Mouse (Mus musculus) CH12.LX (cell line): ENCODE measurements at regions not wholly inside any gene's neighbourhood (a gene's known extent, or its start where the extent isn't known, plus 50 kb on each side); places are given as distances from the start of the nearest gene placed in this dataset.

Source experiments
- DNase-seq: peaks from one replicate; pipeline ENCODE4 v3.0.0-alpha.2; 2013; ENCODE audit errors: extremely low read depth
- H3K27ac ChIP-seq: 2 replicates; pipeline ENCODE4 v1.5.1; 2012; ENCODE audit warnings: low read depth, mild to moderate bottlenecking, control low read depth, moderate library complexity; ENCODE audit not compliant: insufficient read depth
- H3K27me3 ChIP-seq: replicated peaks from 2 replicates; pipeline ENCODE3; 2012; ENCODE audit warnings: inconsistent platforms
- H3K36me3 ChIP-seq, 2 experiments: replicated peaks in 1 of 2; 2 replicates each; pipeline versions ENCODE3 to v1.6.1; 2012; ENCODE audit warnings: inconsistent platforms in 1 of 2, low read length in 1 of 2, mild to moderate bottlenecking in 1 of 2, mixed read lengths in 1 of 2, moderate library complexity in 1 of 2; ENCODE audit not compliant: control insufficient read depth in 1 of 2, insufficient read depth in 1 of 2
- H3K4me1 ChIP-seq, 2 experiments: 2 replicates each; pipeline ENCODE4 v1.6.1; 2012; ENCODE audit warnings: inconsistent platforms in 1 of 2, moderate library complexity in 1 of 2; ENCODE audit not compliant: insufficient read depth in 2 of 2, control insufficient read depth in 1 of 2
- H3K4me2 ChIP-seq: 2 replicates; pipeline ENCODE4 v1.6.1; 2012; ENCODE audit warnings: low read depth, mild to moderate bottlenecking, control low read depth; ENCODE audit not compliant: poor library complexity, insufficient read depth, severe bottlenecking
- H3K4me3 ChIP-seq, 3 experiments: fragments of 150-350 bp in 1 of 3; sonication (generic) in 1 of 3; replicated peaks in 1 of 3; 2 replicates each; pipeline versions ENCODE3 to v1.5.1; 2011 to 2012; ENCODE audit warnings: low read depth in 2 of 3, low read length in 2 of 3, mild to moderate bottlenecking in 2 of 3, moderate library complexity in 2 of 3, control low read depth in 1 of 3, improper control_type of control experiment in 1 of 3, inconsistent platforms in 1 of 3, mixed read lengths in 1 of 3; ENCODE audit not compliant: poor library complexity in 1 of 3
- H3K79me2 ChIP-seq: replicated peaks from 2 replicates; pipeline ENCODE4 v1.6.1; 2012; ENCODE audit warnings: mild to moderate bottlenecking, moderate library complexity; ENCODE audit not compliant: control insufficient read depth, poor library complexity, insufficient read depth, severe bottlenecking; ENCODE audit errors: extremely low read depth
- H3K9ac ChIP-seq: 2 replicates; pipeline ENCODE4 v1.6.1; 2012; ENCODE audit warnings: low read depth, mild to moderate bottlenecking, control low read depth, moderate library complexity; ENCODE audit not compliant: insufficient read depth
- H3K9me3 ChIP-seq: replicated peaks from 2 replicates; pipeline ENCODE3; 2012; ENCODE audit warnings: low read length, inconsistent platforms, mixed read lengths
- BHLHE40 ChIP-seq: IDR thresholded peaks from 2 replicates; pipeline ENCODE4 v1.6.1; 2011; ENCODE audit warnings: mild to moderate bottlenecking, low read depth, low read length, improper control_type of control experiment
- CHD1 ChIP-seq: IDR thresholded peaks from 2 replicates; pipeline ENCODE4 v1.6.1; 2012; ENCODE audit warnings: low read depth, low read length, improper control_type of control experiment, inconsistent platforms
- CHD2 ChIP-seq: IDR thresholded peaks from 2 replicates; pipeline ENCODE4 v1.6.1; 2011; ENCODE audit warnings: low read length, improper control_type of control experiment
- E2F4 ChIP-seq: IDR thresholded peaks from 2 replicates; pipeline ENCODE4 v1.6.1; 2011; ENCODE audit warnings: low read depth, low read length, improper control_type of control experiment; ENCODE audit not compliant: insufficient replicate concordance
- ELF1 ChIP-seq: IDR thresholded peaks from 2 replicates; pipeline ENCODE4 v1.6.1; 2014; ENCODE audit warnings: low read depth, mild to moderate bottlenecking, inconsistent platforms, low read length, improper control_type of control experiment
- EP300 ChIP-seq: IDR thresholded peaks from 2 replicates; pipeline ENCODE4 v1.6.1; 2011; ENCODE audit warnings: low read length, improper control_type of control experiment
- ETS1 ChIP-seq: conservative IDR thresholded peaks from 2 replicates; pipeline ENCODE4 v1.6.1; 2012; ENCODE audit warnings: low read depth, mild to moderate bottlenecking, inconsistent platforms, low read length, improper control_type of control experiment, moderate library complexity
- GABPA ChIP-seq: IDR thresholded peaks from 2 replicates; pipeline ENCODE4 v1.6.1; 2012; ENCODE audit warnings: low read depth, low read length, improper control_type of control experiment, inconsistent platforms; ENCODE audit not compliant: insufficient replicate concordance
- HCFC1 ChIP-seq: IDR thresholded peaks from 2 replicates; pipeline ENCODE4 v1.6.1; 2012; ENCODE audit warnings: low read depth, mild to moderate bottlenecking, inconsistent platforms, low read length, improper control_type of control experiment
- IRF4 ChIP-seq: IDR thresholded peaks from 2 replicates; pipeline ENCODE4 v1.6.1; 2014; ENCODE audit warnings: low read depth, mild to moderate bottlenecking, inconsistent platforms, low read length, improper control_type of control experiment
- JUN ChIP-seq: IDR thresholded peaks from 2 replicates; pipeline ENCODE4 v1.6.1; 2011; ENCODE audit warnings: low read depth, mild to moderate bottlenecking, low read length, improper control_type of control experiment, moderate library complexity; ENCODE audit not compliant: insufficient read depth
- JUND ChIP-seq: conservative IDR thresholded peaks from 2 replicates; pipeline ENCODE4 v1.6.1; 2011; ENCODE audit warnings: low read depth, low read length, improper control_type of control experiment
- KAT2A ChIP-seq: IDR thresholded peaks from 2 replicates; pipeline ENCODE4 v1.6.1; 2012; ENCODE audit warnings: low read length, improper control_type of control experiment, inconsistent platforms; ENCODE audit not compliant: insufficient replicate concordance
- MAFK ChIP-seq: IDR thresholded peaks from 2 replicates; pipeline ENCODE4 v1.6.1; 2011; ENCODE audit warnings: low read length, improper control_type of control experiment; ENCODE audit not compliant: insufficient replicate concordance
- MAZ ChIP-seq: IDR thresholded peaks from 2 replicates; pipeline ENCODE4 v1.6.1; 2012; ENCODE audit warnings: low read depth, mild to moderate bottlenecking, inconsistent platforms, low read length, improper control_type of control experiment, moderate library complexity
- MEF2A ChIP-seq: IDR thresholded peaks from 2 replicates; pipeline ENCODE4 v1.6.1; 2014; ENCODE audit warnings: low read depth, mild to moderate bottlenecking, inconsistent platforms, low read length, improper control_type of control experiment, borderline replicate concordance
- MXI1 ChIP-seq: IDR thresholded peaks from 2 replicates; pipeline ENCODE4 v1.6.1; 2011; ENCODE audit warnings: mild to moderate bottlenecking, low read depth, low read length, improper control_type of control experiment
- MYC ChIP-seq: IDR thresholded peaks from 2 replicates; pipeline ENCODE4 v1.6.1; 2011; ENCODE audit warnings: low read depth, mild to moderate bottlenecking, improper control_type of control experiment, low read length
- NELFE ChIP-seq: IDR thresholded peaks from 2 replicates; pipeline ENCODE4 v1.6.1; 2011; ENCODE audit warnings: low read depth, low read length, improper control_type of control experiment
- NRF1 ChIP-seq: IDR thresholded peaks from 2 replicates; pipeline ENCODE4 v1.6.1; 2014; ENCODE audit warnings: low read depth, mild to moderate bottlenecking, inconsistent platforms, low read length, improper control_type of control experiment, moderate library complexity
- PAX5 ChIP-seq: IDR thresholded peaks from 2 replicates; pipeline ENCODE4 v1.6.1; 2012; ENCODE audit warnings: low read length, inconsistent platforms, mixed read lengths
- POLR2A ChIP-seq: IDR thresholded peaks from 2 replicates; pipeline ENCODE4 v1.6.1; 2011; ENCODE audit warnings: low read depth, mild to moderate bottlenecking, improper control_type of control experiment, low read length
- RAD21 ChIP-seq: IDR thresholded peaks from 2 replicates; pipeline ENCODE4 v1.6.1; 2011; ENCODE audit warnings: low read depth, mild to moderate bottlenecking, low read length, improper control_type of control experiment, moderate library complexity
- SIN3A ChIP-seq: IDR thresholded peaks from 2 replicates; pipeline ENCODE4 v1.6.1; 2012; ENCODE audit warnings: low read length, improper control_type of control experiment, inconsistent platforms
- SMC3 ChIP-seq: IDR thresholded peaks from 2 replicates; pipeline ENCODE4 v1.6.1; 2011; ENCODE audit warnings: low read depth, low read length, improper control_type of control experiment
- TBP ChIP-seq: conservative IDR thresholded peaks from 2 replicates; pipeline ENCODE4 v1.6.1; 2011; ENCODE audit warnings: low read depth, low read length, improper control_type of control experiment
- TCF12 ChIP-seq: IDR thresholded peaks from 2 replicates; pipeline ENCODE4 v1.6.1; 2014; ENCODE audit warnings: low read depth, mild to moderate bottlenecking, inconsistent platforms, low read length, improper control_type of control experiment
- UBTF ChIP-seq: IDR thresholded peaks from 2 replicates; pipeline ENCODE4 v1.6.1; 2012; ENCODE audit warnings: low read depth, mild to moderate bottlenecking, inconsistent platforms, low read length, improper control_type of control experiment, moderate library complexity
- USF1 ChIP-seq: IDR thresholded peaks from 2 replicates; pipeline ENCODE4 v1.6.1; 2014; ENCODE audit warnings: low read depth, mild to moderate bottlenecking, inconsistent platforms, low read length, improper control_type of control experiment
- USF2 ChIP-seq: conservative IDR thresholded peaks from 2 replicates; pipeline ENCODE4 v1.6.1; 2011; ENCODE audit warnings: low read depth, low read length, improper control_type of control experiment
- ZC3H11A ChIP-seq: IDR thresholded peaks from 2 replicates; pipeline ENCODE4 v1.6.1; 2012; ENCODE audit warnings: low read depth, mild to moderate bottlenecking, inconsistent platforms, low read length, improper control_type of control experiment
- ZKSCAN1 ChIP-seq: IDR thresholded peaks from 2 replicates; pipeline ENCODE4 v1.6.1; 2012; ENCODE audit warnings: low read depth, inconsistent platforms, low read length, improper control_type of control experiment, borderline replicate concordance
- ZMIZ1 ChIP-seq: IDR thresholded peaks from 2 replicates; pipeline ENCODE4 v1.6.1; 2012; ENCODE audit warnings: low read depth, mild to moderate bottlenecking, inconsistent platforms, low read length, improper control_type of control experiment
- ZNF384 ChIP-seq: IDR thresholded peaks from 2 replicates; pipeline ENCODE4 v1.6.1; 2012; ENCODE audit warnings: low read depth, low read length, improper control_type of control experiment, inconsistent platforms
- dilution Hi-C: fragments of 300-500 bp; cut with MboI; formaldehyde crosslinking; loops from 2 replicates; pipeline ENCODE4 v1.14.3; 2020; ENCODE audit warnings: low sequenced_read_pairs; ENCODE audit not compliant: extremely low pct_unique_long_range_greater_than_20kb, extremely low pct_ligation_motif_present
- in situ Hi-C: fragments of 300-500 bp; cut with MboI; formaldehyde crosslinking; loops from 3 replicates; pipeline ENCODE4 v1.14.3; 2019; ENCODE audit warnings: low sequenced_read_pairs, low pct_ligation_motif_present, low pct_unique_long_range_greater_than_20kb, mixed read lengths

- Histone ChIP-seq H3K4me3 (peak overlapping the region in 1 of 3 experiments; percentile 26), H3K4me2 (peak overlapping the region; percentile 95), H3K4me1 (peaks cover 27 to 44% of the 10 kb centered on the region in 2 experiments), H3K27ac (peak overlapping the region; percentile 100)
- TF ChIP-seq MAFK (0 out of 2 replicates have a peak, but pooled peaks have one; percentile 60), GABPA (no peak), ZC3H11A (no peak), HCFC1 (no peak), TCF12 (peak; percentile 90), CHD2 (peak; percentile 69), USF1 (no peak), NRF1 (no peak), UBTF (no peak), POLR2A (peak; percentile 19; the same call in 1 of the 2 replicates), PAX5 (no peak), ZNF384 (peak; percentile 65), JUND (peak; percentile 79), BHLHE40 (peak; percentile 77), ELF1 (0 out of 2 replicates have a peak, but pooled peaks have one; percentile 25), SIN3A (peak; percentile 23; the same call in 1 of the 2 replicates), MYC (peak; percentile 44; the same call in 1 of the 2 replicates), EP300 (peak; percentile 97), CHD1 (no peak), MAZ (no peak), E2F4 (no peak; the same call in 1 of the 2 replicates), MEF2A (peak; percentile 97), ZMIZ1 (no peak; the same call in 1 of the 2 replicates), ETS1 (peak; percentile 87), MXI1 (no peak), RAD21 (no peak; the same call in 1 of the 2 replicates), USF2 (no peak), IRF4 (peak; percentile 92), TBP (peak; percentile 66), ZKSCAN1 (no peak), SMC3 (no peak; the same call in 1 of the 2 replicates), NELFE (no peak), JUN (peak; percentile 68), KAT2A (no peak)
- TF ChIP-seq, all 38 proteins: peak for 16
- no peaks in the 10 kb centered on the region for H3K79me2 ChIP-seq
- peak overlapping the region; percentile 63 for H3K9ac ChIP-seq
- peak; percentile 91 for DNase-seq
- H3K27me3 ChIP-seq: no peaks in the 10 kb centered on the region
- H3K9me3 ChIP-seq: peaks cover 4% of the 10 kb centered on the region
- dilution Hi-C loops: no loop called here
- in situ Hi-C loops: no loop called here
- no peaks in the 10 kb centered on the region for H3K36me3 ChIP-seq
These were observed 57.6 kb upstream of the Abcd3 start for GRCm38 (mm10) chr3:121872685-121873084.
